Mouse (Mus musculus): ENCODE results near the gene Nlgn1. TPM values are rescaled to one million over a fixed set of nuclear protein-coding genes. Genes with fewer than 3 reads are reported as not detected.

Gene Nlgn1
- polyA plus RNA-seq, 1 experiment = 0.12 TPM

- Histone ChIP-seq H3K4me3 (ENCODE audit: control insufficient read depth, low read depth, low read length) (no peak overlapping the region), H3K36me3 (ENCODE audit: control insufficient read depth, insufficient read depth, low read length) (no peaks in the 10 kb centered on the region), H3K27ac (ENCODE audit: control insufficient read depth, insufficient read depth, low read depth, low read length) (no peak overlapping the region), H3K27me3 (ENCODE audit: control insufficient read depth, insufficient read depth, low read length) (no peaks in the 10 kb centered on the region), H3K4me1 (ENCODE audit: control insufficient read depth, insufficient read depth, low read length) (no peaks in the 10 kb centered on the region)
- TF ChIP-seq POLR2A (IDR thresholded peaks at IDR 0.05; ENCODE audit: control insufficient read depth, low read depth, low read length) = no peak
- TF ChIP-seq CTCF (IDR thresholded peaks at IDR 0.05; ENCODE audit: control insufficient read depth, insufficient read depth, insufficient replicate concordance, low read depth, low read length) = no peak
Measured at GRCm38 (mm10) chr3:25675888-25676287, 656.4 kb downstream of the Nlgn1 start.

GRCm38 (mm10) chr3:25675069-25675468 is 657.2 kb downstream of the Nlgn1 start:
- no peaks in the 10 kb centered on the region for H3K36me3 ChIP-seq (ENCODE audit: control insufficient read depth, insufficient read depth, low read length)
- H3K27me3 ChIP-seq (ENCODE audit: control insufficient read depth, insufficient read depth, low read length) = no peaks in the 10 kb centered on the region
- H3K4me1 ChIP-seq (ENCODE audit: control insufficient read depth, insufficient read depth, low read length) = no peaks in the 10 kb centered on the region
- peak; percentile 65; the same call in 1 of the 2 replicates for TF ChIP-seq CTCF (IDR thresholded peaks at IDR 0.05; ENCODE audit: control insufficient read depth, insufficient read depth, insufficient replicate concordance, low read depth, low read length)
- no peak for TF ChIP-seq POLR2A (IDR thresholded peaks at IDR 0.05; ENCODE audit: control insufficient read depth, low read depth, low read length)
- H3K27ac ChIP-seq (ENCODE audit: control insufficient read depth, insufficient read depth, low read depth, low read length) = no peak overlapping the region
- H3K4me3 ChIP-seq (ENCODE audit: control insufficient read depth, low read depth, low read length) = no peak overlapping the region

- H3K36me3 ChIP-seq (ENCODE audit: control insufficient read depth, insufficient read depth, low read length) = no peaks in the 10 kb centered on the region
- TF ChIP-seq CTCF (IDR thresholded peaks at IDR 0.05; ENCODE audit: control insufficient read depth, insufficient read depth, insufficient replicate concordance, low read depth, low read length) (no peak), POLR2A (IDR thresholded peaks at IDR 0.05; ENCODE audit: control insufficient read depth, low read depth, low read length) (no peak)
Measured at GRCm38 (mm10) chr3:25673408-25673807, 658.9 kb downstream of the Nlgn1 start.

GRCm38 (mm10) chr3:25672779-25673178 is 659.5 kb downstream of the Nlgn1 start:
- Histone ChIP-seq H3K27me3 (ENCODE audit: control insufficient read depth, insufficient read depth, low read length) (no peaks in the 10 kb centered on the region), H3K4me1 (ENCODE audit: control insufficient read depth, insufficient read depth, low read length) (no peaks in the 10 kb centered on the region), H3K36me3 (ENCODE audit: control insufficient read depth, insufficient read depth, low read length) (no peaks in the 10 kb centered on the region), H3K4me3 (ENCODE audit: control insufficient read depth, low read depth, low read length) (no peak overlapping the region), H3K27ac (ENCODE audit: control insufficient read depth, insufficient read depth, low read depth, low read length) (no peak overlapping the region)
- no peak for TF ChIP-seq POLR2A (IDR thresholded peaks at IDR 0.05; ENCODE audit: control insufficient read depth, low read depth, low read length)
- TF ChIP-seq CTCF (IDR thresholded peaks at IDR 0.05; ENCODE audit: control insufficient read depth, insufficient read depth, insufficient replicate concordance, low read depth, low read length) = no peak

More at GRCm38 (mm10) chr3:25673408-25673807, 658.9 kb downstream of the Nlgn1 start:
- no peak overlapping the region for H3K4me3 ChIP-seq (ENCODE audit: control insufficient read depth, low read depth, low read length)
- no peaks in the 10 kb centered on the region for H3K4me1 ChIP-seq (ENCODE audit: control insufficient read depth, insufficient read depth, low read length)
- no peak overlapping the region for H3K27ac ChIP-seq (ENCODE audit: control insufficient read depth, insufficient read depth, low read depth, low read length)
- H3K27me3 ChIP-seq (ENCODE audit: control insufficient read depth, insufficient read depth, low read length) = no peaks in the 10 kb centered on the region

GRCm38 (mm10) chr3:25663464-25663863 is 668.8 kb downstream of the Nlgn1 start:
- Histone ChIP-seq H3K4me3 (ENCODE audit: control insufficient read depth, low read depth, low read length) (no peak overlapping the region), H3K27me3 (ENCODE audit: control insufficient read depth, insufficient read depth, low read length) (no peaks in the 10 kb centered on the region), H3K36me3 (ENCODE audit: control insufficient read depth, insufficient read depth, low read length) (no peaks in the 10 kb centered on the region), H3K27ac (ENCODE audit: control insufficient read depth, insufficient read depth, low read depth, low read length) (no peak overlapping the region), H3K4me1 (ENCODE audit: control insufficient read depth, insufficient read depth, low read length) (no peaks in the 10 kb centered on the region)
- no peak for TF ChIP-seq POLR2A (IDR thresholded peaks at IDR 0.05; ENCODE audit: control insufficient read depth, low read depth, low read length)
- TF ChIP-seq CTCF (IDR thresholded peaks at IDR 0.05; ENCODE audit: control insufficient read depth, insufficient read depth, insufficient replicate concordance, low read depth, low read length) = no peak

GRCm38 (mm10) chr3:25660285-25660684 is 672.0 kb downstream of the Nlgn1 start:
- TF ChIP-seq POLR2A (IDR thresholded peaks at IDR 0.05; ENCODE audit: control insufficient read depth, low read depth, low read length) (no peak), CTCF (IDR thresholded peaks at IDR 0.05; ENCODE audit: control insufficient read depth, insufficient read depth, insufficient replicate concordance, low read depth, low read length) (no peak)

GRCm38 (mm10) chr3:25658006-25658405 is 674.3 kb downstream of the Nlgn1 start:
- no peak for TF ChIP-seq CTCF (IDR thresholded peaks at IDR 0.05; ENCODE audit: control insufficient read depth, insufficient read depth, insufficient replicate concordance, low read depth, low read length)
- H3K36me3 ChIP-seq (ENCODE audit: control insufficient read depth, insufficient read depth, low read length) = no peaks in the 10 kb centered on the region
- H3K4me1 ChIP-seq (ENCODE audit: control insufficient read depth, insufficient read depth, low read length) = no peaks in the 10 kb centered on the region
- no peaks in the 10 kb centered on the region for H3K27me3 ChIP-seq (ENCODE audit: control insufficient read depth, insufficient read depth, low read length)
- H3K27ac ChIP-seq (ENCODE audit: control insufficient read depth, insufficient read depth, low read depth, low read length) = no peak overlapping the region
- H3K4me3 ChIP-seq (ENCODE audit: control insufficient read depth, low read depth, low read length) = no peak overlapping the region

More at GRCm38 (mm10) chr3:25660285-25660684, 672.0 kb downstream of the Nlgn1 start:
- H3K4me1 ChIP-seq (ENCODE audit: control insufficient read depth, insufficient read depth, low read length) = no peaks in the 10 kb centered on the region
- no peaks in the 10 kb centered on the region for H3K27me3 ChIP-seq (ENCODE audit: control insufficient read depth, insufficient read depth, low read length)
- no peak overlapping the region for H3K27ac ChIP-seq (ENCODE audit: control insufficient read depth, insufficient read depth, low read depth, low read length)
- no peak overlapping the region for H3K4me3 ChIP-seq (ENCODE audit: control insufficient read depth, low read depth, low read length)
- no peaks in the 10 kb centered on the region for H3K36me3 ChIP-seq (ENCODE audit: control insufficient read depth, insufficient read depth, low read length)

GRCm38 (mm10) chr3:25657074-25657473 is 675.2 kb downstream of the Nlgn1 start:
- H3K27me3 ChIP-seq (ENCODE audit: control insufficient read depth, insufficient read depth, low read length) = no peaks in the 10 kb centered on the region
- no peaks in the 10 kb centered on the region for H3K36me3 ChIP-seq (ENCODE audit: control insufficient read depth, insufficient read depth, low read length)
- TF ChIP-seq POLR2A (IDR thresholded peaks at IDR 0.05; ENCODE audit: control insufficient read depth, low read depth, low read length) (no peak), CTCF (IDR thresholded peaks at IDR 0.05; ENCODE audit: control insufficient read depth, insufficient read depth, insufficient replicate concordance, low read depth, low read length) (no peak)
- H3K4me3 ChIP-seq (ENCODE audit: control insufficient read depth, low read depth, low read length) = no peak overlapping the region
- no peaks in the 10 kb centered on the region for H3K4me1 ChIP-seq (ENCODE audit: control insufficient read depth, insufficient read depth, low read length)
- no peak overlapping the region for H3K27ac ChIP-seq (ENCODE audit: control insufficient read depth, insufficient read depth, low read depth, low read length)
